Mouse (Mus musculus): Measurements from ENCODE around the gene Srebf2.
"Not testable (repeated sequence)": the region's sequence is repeated elsewhere in the genome, so short reads cannot be mapped to it uniquely, and the experiment has no call there.

The Srebf2 gene

GRCm38 (mm10) chr15:82146770-82147610 lies at the start of gene Srebf2:
TSS of gene Srebf2 (plus strand) at chr15:82147181.
- peak; percentile 100 for DNase-seq (ENCODE audit: extremely low spot score, low spot score)

- DNase-seq (ENCODE audit: extremely low spot score, low spot score), result peak; percentile 64
These were observed 39.9 kb upstream of the Srebf2 start for GRCm38 (mm10) chr15:82106953-82107555.

GRCm38 (mm10) chr15:82120544-82120943 lies 26.4 kb upstream of the Srebf2 start:
- DNase-seq (ENCODE audit: extremely low spot score, low spot score), result no peak

DNA sequence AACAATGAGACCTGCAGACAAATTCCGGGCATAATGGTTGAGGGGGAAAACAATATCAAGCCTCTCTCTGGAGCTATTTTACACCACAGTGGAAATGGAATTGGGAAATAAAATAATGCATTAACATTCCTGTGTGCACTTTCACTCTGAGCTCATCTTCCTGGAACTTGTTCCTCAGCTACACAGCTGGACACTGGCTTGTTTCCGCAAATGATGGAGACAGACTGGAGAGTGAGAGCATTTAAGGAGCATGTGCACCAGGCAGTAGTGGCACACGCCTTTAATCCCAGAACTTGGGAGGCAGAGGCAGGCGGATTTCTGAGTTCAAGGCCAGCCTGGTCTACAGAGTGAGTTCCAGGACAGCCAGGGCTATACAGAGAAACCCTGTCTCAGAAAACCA lies 20.3 kb upstream of the Srebf2 start:
- DNase-seq (ENCODE audit: extremely low spot score, low spot score), result not testable (repeated sequence)

DNA sequence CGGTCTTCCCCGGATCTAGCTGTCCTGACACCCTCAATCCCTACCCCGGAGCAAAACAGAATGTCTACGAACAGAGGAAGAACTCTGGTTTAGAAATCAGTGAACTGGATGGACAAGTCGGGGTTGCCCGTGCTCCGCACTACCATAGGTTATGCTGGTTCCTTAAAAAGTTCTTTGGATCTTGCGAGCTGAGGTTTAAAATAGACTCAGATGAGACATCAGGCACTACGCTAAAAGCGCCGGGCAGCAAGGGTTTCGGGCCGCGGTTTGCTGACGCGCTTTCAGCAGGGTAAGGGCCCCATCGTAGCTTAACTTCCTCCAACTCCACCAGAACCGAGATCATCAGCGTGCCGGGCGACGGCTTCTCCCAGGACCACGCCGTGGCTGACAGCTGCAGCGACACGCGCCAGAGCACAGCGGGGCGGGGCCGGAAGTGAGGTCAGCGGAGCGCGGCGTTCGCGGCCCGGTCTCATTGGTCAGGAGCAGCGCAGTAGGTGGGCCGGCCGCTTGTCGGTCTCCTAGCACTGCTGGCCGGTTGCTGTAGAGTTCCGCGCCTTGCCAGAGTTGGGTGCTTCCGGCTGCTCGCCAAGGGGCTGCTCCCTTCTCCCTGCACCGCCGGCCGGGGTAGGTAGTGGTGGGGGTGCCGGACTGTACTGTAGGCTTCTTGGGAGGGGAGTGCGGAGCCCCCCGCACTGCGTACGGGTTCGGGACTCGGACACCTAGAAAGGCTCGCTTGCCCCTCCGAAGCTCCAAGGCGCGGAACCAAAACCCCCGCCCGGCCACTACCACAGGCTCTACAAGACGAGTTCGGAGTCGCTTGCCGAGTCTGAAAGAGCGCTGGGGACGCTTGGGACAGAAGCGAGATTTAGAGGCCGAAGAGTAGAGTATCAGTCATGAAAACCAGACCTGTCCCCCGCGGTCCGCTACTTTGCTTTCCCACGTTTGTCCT lies 19.3 kb upstream of the Srebf2 start, which contains the start of gene Ccdc134:
Gene Ccdc134 (plus strand): TSS at position 497 of the 949 bp plus-strand sequence.
- peak; percentile 98 for DNase-seq (ENCODE audit: extremely low spot score, low spot score)

DNA sequence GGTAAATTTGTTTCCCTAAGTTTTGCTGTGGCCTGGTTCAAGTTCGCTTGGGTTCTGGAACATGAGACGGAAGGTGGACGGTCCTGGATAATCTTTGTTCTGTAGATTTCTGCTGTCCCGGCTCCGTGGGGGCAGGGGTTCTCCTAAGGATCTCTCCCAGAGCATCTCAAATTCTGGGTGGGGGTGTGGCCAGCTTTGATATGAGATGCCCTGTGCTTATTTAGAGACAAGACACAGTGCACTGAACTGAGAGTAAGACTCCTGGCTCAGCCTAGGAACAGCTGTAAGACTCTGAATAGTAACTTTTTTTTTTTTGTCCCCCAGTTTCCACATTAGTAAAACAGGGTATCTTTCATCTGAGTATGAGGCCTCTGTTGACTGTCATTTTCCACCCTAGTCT lies 18.6 kb upstream of the Srebf2 start:
- no peak for DNase-seq (ENCODE audit: extremely low spot score, low spot score)

- no peak for DNase-seq (ENCODE audit: extremely low spot score, low spot score)
These were observed 16.4 kb upstream of the Srebf2 start for GRCm38 (mm10) chr15:82130599-82130998.

GRCm38 (mm10) chr15:82135372-82135771 lies 11.6 kb upstream of the Srebf2 start:
- DNase-seq (ENCODE audit: extremely low spot score, low spot score), result no peak

DNA sequence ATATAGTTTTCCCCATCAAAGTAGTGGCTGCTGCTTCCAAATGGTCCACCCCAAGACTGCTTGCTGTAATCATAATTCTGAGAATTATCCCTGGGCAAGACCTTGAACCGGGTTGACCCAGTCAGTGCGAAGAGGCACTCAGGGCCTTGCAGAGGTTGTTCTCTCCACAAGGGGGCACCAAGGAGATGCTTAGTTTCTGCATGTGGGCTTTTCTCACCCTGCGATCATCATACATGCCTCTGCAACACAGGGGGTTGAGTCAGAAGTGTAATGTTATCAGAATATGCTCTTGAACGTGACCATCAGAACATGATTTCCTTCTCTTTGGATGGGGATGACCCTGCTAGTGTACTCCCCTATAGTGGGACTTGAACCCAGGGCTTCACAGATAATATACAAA lies 8.4 kb upstream of the Srebf2 start:
- peak; percentile 54 for DNase-seq (ENCODE audit: extremely low spot score, low spot score)

DNA sequence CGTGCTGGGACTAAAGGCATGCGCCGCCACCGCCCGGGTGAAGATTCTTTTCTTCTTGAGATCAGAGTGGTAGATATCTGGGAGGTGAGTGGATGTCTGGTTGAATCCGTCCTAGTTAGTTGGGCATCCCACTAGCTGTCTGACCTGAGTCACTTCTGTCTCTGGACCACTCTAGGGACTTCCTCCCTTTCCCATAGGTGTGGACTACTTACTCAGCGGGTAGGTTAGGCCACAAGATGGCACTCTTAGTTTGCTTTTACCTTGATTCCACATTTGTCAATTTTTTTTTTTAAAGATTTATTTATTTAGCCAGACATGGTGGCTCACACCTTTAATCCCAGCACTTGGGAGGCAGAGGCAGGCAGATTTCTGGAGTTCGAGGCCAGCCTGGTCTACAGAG lies 7.8 kb upstream of the Srebf2 start:
- DNase-seq (ENCODE audit: extremely low spot score, low spot score), result no peak

- DNase-seq (ENCODE audit: extremely low spot score, low spot score), result no peak
These were observed 6.6 kb upstream of the Srebf2 start for GRCm38 (mm10) chr15:82140355-82140754.

GRCm38 (mm10) chr15:82144157-82144556 lies 2.8 kb upstream of the Srebf2 start:
- no peak for DNase-seq (ENCODE audit: extremely low spot score, low spot score)

DNA sequence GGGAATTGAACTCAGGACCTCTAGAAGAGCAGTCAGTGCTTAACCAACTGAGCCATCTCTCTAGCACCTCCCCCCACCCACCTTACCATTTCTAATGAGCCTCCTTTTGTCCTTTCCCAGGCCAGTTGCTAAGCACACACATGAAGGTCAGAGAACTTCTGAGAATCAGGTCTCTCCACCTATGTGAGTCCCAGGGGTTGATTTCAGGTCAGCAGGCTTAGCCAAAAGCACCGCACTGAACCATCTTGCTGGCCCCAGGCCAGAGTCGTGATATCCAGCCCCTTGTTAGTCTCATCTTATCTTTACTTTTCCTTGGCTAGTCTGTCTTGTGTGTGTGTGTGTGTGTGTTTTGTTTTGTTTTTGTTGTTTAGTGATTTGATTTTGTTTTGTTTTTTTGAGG lies 1.6 kb upstream of the Srebf2 start:
- DNase-seq (ENCODE audit: extremely low spot score, low spot score), result no peak

- DNase-seq (ENCODE audit: extremely low spot score, low spot score), result peak; percentile 40
These were observed 871 bp upstream of the Srebf2 start for GRCm38 (mm10) chr15:82145851-82146769.

GRCm38 (mm10) chr15:82147611-82148111 lies 680 bp downstream of the Srebf2 start:
- DNase-seq (ENCODE audit: extremely low spot score, low spot score), result peak; percentile 79

- no peak for DNase-seq (ENCODE audit: extremely low spot score, low spot score)
These were observed 1.5 kb downstream of the Srebf2 start for GRCm38 (mm10) chr15:82148510-82148911.

- DNase-seq (ENCODE audit: extremely low spot score, low spot score), result no peak
These were observed 3.1 kb downstream of the Srebf2 start for GRCm38 (mm10) chr15:82150042-82150441.

GRCm38 (mm10) chr15:82151176-82151575 lies 4.2 kb downstream of the Srebf2 start:
- DNase-seq (ENCODE audit: extremely low spot score, low spot score), result no peak

DNA sequence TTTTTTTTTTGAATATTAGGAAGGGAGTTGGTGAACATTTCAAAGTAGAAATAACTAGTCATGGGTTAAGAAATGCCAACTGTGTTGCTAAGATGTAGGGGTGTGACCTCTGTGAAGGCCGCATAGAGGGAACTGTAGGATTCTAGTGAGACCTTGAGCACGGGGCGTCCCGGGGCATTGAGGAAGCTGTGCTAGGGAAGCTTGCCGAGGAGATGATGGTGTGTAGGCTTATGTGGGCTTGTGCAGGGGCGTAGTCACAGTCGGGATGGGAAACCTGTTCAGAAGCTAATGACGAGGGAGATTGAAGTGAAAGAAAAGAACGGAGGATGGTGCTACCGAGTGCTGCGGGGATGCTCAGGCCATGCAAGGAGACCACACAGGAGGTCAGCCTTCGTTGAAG lies 5.0 kb downstream of the Srebf2 start:
- no peak for DNase-seq (ENCODE audit: extremely low spot score, low spot score)

GRCm38 (mm10) chr15:82152435-82152834 lies 5.5 kb downstream of the Srebf2 start:
- no peak for DNase-seq (ENCODE audit: extremely low spot score, low spot score)

Data from neural tube, embryonic 10.5 days (tissue).